Mouse (Mus musculus) kidney, adult 11 months (tissue): ENCODE measurements at regions not wholly inside any gene's neighbourhood (a gene's known extent, or its start where the extent isn't known, plus 50 kb on each side); places are given as distances from the start of the nearest gene placed in this dataset.

Source experiments
- DNase-seq: peaks from one replicate; pipeline ENCODE4 v3.0.0; 2022

- no peak for DNase-seq
These were observed 239.4 kb upstream of the Lrig3 start for GRCm38 (mm10) chr10:125726546-125726945.

- DNase-seq: no peak
These were observed 230.0 kb upstream of the Lrig3 start for GRCm38 (mm10) chr10:125735744-125736494.

- no peak for DNase-seq
These were observed 222.8 kb upstream of the Lrig3 start for GRCm38 (mm10) chr10:125743181-125743580.

GRCm38 (mm10) chr10:125749031-125749585 lies 216.9 kb upstream of the Lrig3 start:
- peak; percentile 32 for DNase-seq

- DNase-seq: no peak
These were observed 213.3 kb upstream of the Lrig3 start for GRCm38 (mm10) chr10:125752506-125753218.

GRCm38 (mm10) chr10:125759171-125759570 lies 206.8 kb upstream of the Lrig3 start:
- no peak for DNase-seq

GRCm38 (mm10) chr10:125762367-125763068 lies 203.4 kb upstream of the Lrig3 start:
- no peak for DNase-seq

GRCm38 (mm10) chr10:125764402-125765102 lies 201.4 kb upstream of the Lrig3 start:
- DNase-seq: peak; percentile 92

GRCm38 (mm10) chr10:125765103-125765820 lies 200.7 kb upstream of the Lrig3 start:
- DNase-seq: no peak

- DNase-seq: no peak
These were observed 197.7 kb upstream of the Lrig3 start for GRCm38 (mm10) chr10:125768281-125768680.

GRCm38 (mm10) chr10:125773541-125773940 lies 192.4 kb upstream of the Lrig3 start:
- no peak for DNase-seq

GRCm38 (mm10) chr10:125782486-125782885 lies 183.5 kb upstream of the Lrig3 start:
- no peak for DNase-seq

- peak; percentile 16 for DNase-seq
These were observed 181.1 kb upstream of the Lrig3 start for GRCm38 (mm10) chr10:125784896-125785295.

GRCm38 (mm10) chr10:125785448-125786196 lies 180.3 kb upstream of the Lrig3 start:
- no peak for DNase-seq

- DNase-seq: no peak
These were observed 179.6 kb upstream of the Lrig3 start for GRCm38 (mm10) chr10:125786197-125786879.

- DNase-seq: no peak
These were observed 179.1 kb upstream of the Lrig3 start for GRCm38 (mm10) chr10:125786880-125787337.

- no peak for DNase-seq
These were observed 178.4 kb upstream of the Lrig3 start for GRCm38 (mm10) chr10:125787441-125788060.

GRCm38 (mm10) chr10:125788262-125788661 lies 177.7 kb upstream of the Lrig3 start:
- DNase-seq: no peak

GRCm38 (mm10) chr10:125790924-125791323 lies 175.0 kb upstream of the Lrig3 start:
- no peak for DNase-seq

- no peak for DNase-seq
These were observed 171.5 kb upstream of the Lrig3 start for GRCm38 (mm10) chr10:125794504-125794903.
